Mouse (Mus musculus) hindbrain, embryonic 14.5 days (tissue): ENCODE results near the gene Klhdc1. TPM values are rescaled to one million over a fixed set of nuclear protein-coding genes. Genes with fewer than 3 reads are reported as not detected.

Experiments used
- polyA plus RNA-seq: library from polyadenylated mRNA; unstranded; fragments of >200 nt; fragmentation: Nextera tagmentation; extraction: Ambion mirVana; gene quantifications from 2 replicates; pipeline ENCODE4 v1.2.1, GENCODE M21; 2014

The Klhdc1 gene
- polyA plus RNA-seq, 1 experiment from 2014 or later = 13.7 TPM

Other genes with a start within 250 kb of the Klhdc1 start
- 1,041 and 1,286 TPM in 2 replicates for gene Rps29, start 82.0 kb upstream of the Klhdc1 start, polyA plus RNA-seq
- 2.2 and 4.7 TPM in 2 replicates for gene Lrr1, start 72.4 kb upstream of the Klhdc1 start, polyA plus RNA-seq
- gene Rpl36al, start 57.1 kb upstream of the Klhdc1 start, polyA plus RNA-seq = 362 and 438 TPM in 2 replicates
- 41.1 and 45.4 TPM in 2 replicates for gene Mgat2, start 57.0 kb upstream of the Klhdc1 start, polyA plus RNA-seq
- gene Gm49383, start 44.1 kb upstream of the Klhdc1 start, polyA plus RNA-seq = 12.7 and 15.3 TPM in 2 replicates
- gene Dnaaf2, start 42.7 kb upstream of the Klhdc1 start, polyA plus RNA-seq = 5.7 and 7.0 TPM in 2 replicates
- gene Gm49384, start 36.9 kb upstream of the Klhdc1 start, polyA plus RNA-seq = 10.4 and 12.5 TPM in 2 replicates
- gene Pole2, start 13.0 kb upstream of the Klhdc1 start, polyA plus RNA-seq = 4.2 and 4.5 TPM in 2 replicates
- gene Klhdc2, start 55.5 kb downstream of the Klhdc1 start, polyA plus RNA-seq = 286 TPM in 2 replicates
- 77.2 and 80.9 TPM in 2 replicates for gene Nemf, start 116.0 kb downstream of the Klhdc1 start, polyA plus RNA-seq
- 34.5 and 36.5 TPM in 2 replicates for gene Arf6, start 131.0 kb downstream of the Klhdc1 start, polyA plus RNA-seq
- gene Gm9887, start 131.3 kb downstream of the Klhdc1 start, polyA plus RNA-seq = 1.4 and 1.7 TPM in 2 replicates